Comparison of ENCODE assay signal across 19 mouse cellular contexts in genomic region chr5:20583639-20584038, GRCm38 (mm10).
DNase-seq lines count a peak whose midpoint lies in the region; ATAC-seq lines count a peak whose summit lies in the region.
"Had no signal": no experiment of that assay in that cellular context is flagged by ENCODE, and none has a peak within 500 bp of the region (broad histone marks: within the 10 kb centered on the region; RNA-seq: fewer than 3 reads in every experiment).

No protein-coding gene starts in this region.

- no peak overlapping the region for H3K27ac ChIP-seq in kidney, embryonic 16.5 days (ENCODE audit: low read length)
- H3K27ac ChIP-seq in neural tube, embryonic 12.5 days: no peak overlapping the region
- H3K27ac ChIP-seq: intestine, embryonic 15.5 days had no signal

- H3K4me2 ChIP-seq in kidney, embryonic 16.5 days (replicated peaks; ENCODE audit: low read depth, low read length): no peak overlapping the region
- H3K4me2 ChIP-seq in neural tube, embryonic 12.5 days (replicated peaks): no peak overlapping the region
- H3K4me2 ChIP-seq: intestine, embryonic 15.5 days; liver, embryonic 11.5 days had no signal

- H3K4me1 ChIP-seq in kidney, embryonic 16.5 days (ENCODE audit: insufficient read depth, low read length): no peaks in the 10 kb centered on the region
- H3K4me1 ChIP-seq in neural tube, embryonic 12.5 days: no peaks in the 10 kb centered on the region
- H3K4me1 ChIP-seq: intestine, embryonic 15.5 days had no signal

- peak; percentile 65; the same call in 1 of the 2 replicates for ATAC-seq in kidney, embryonic 16.5 days (ENCODE audit: low FRiP score, low TSS enrichment)
- ATAC-seq in neural tube, embryonic 12.5 days (ENCODE audit: low FRiP score, low read depth): 0 out of 2 replicates have a peak, but pooled peaks have one; percentile 14
- ATAC-seq: intestine, embryonic 15.5 days had no signal

- no peak overlapping the region for H3K9ac ChIP-seq in kidney, embryonic 16.5 days (replicated peaks; ENCODE audit: low read length)
- H3K9ac ChIP-seq in neural tube, embryonic 12.5 days: no peak overlapping the region
- H3K9ac ChIP-seq: intestine, embryonic 15.5 days had no signal

- H3K36me3 ChIP-seq in kidney, embryonic 16.5 days (ENCODE audit: insufficient read depth, low read length): no peaks in the 10 kb centered on the region
- no peaks in the 10 kb centered on the region for H3K36me3 ChIP-seq in neural tube, embryonic 12.5 days
- H3K36me3 ChIP-seq: intestine, embryonic 15.5 days had no signal

- H3K27me3 ChIP-seq in kidney, embryonic 16.5 days (ENCODE audit: insufficient read depth, low read length): no peaks in the 10 kb centered on the region
- no peaks in the 10 kb centered on the region for H3K27me3 ChIP-seq in neural tube, embryonic 12.5 days (replicated peaks)
- H3K27me3 ChIP-seq: CH12.LX; intestine, embryonic 15.5 days had no signal

- DNase-seq in heart, adult 11 months: peak; percentile 9
- DNase-seq in heart, adult 8-10 months (ENCODE audit: low spot score): no peak
- no peak for DNase-seq in kidney, postnatal 14 days
- no peak for DNase-seq in neural tube, embryonic 10.5 days (ENCODE audit: extremely low spot score, low spot score)
- DNase-seq in adrenal gland, postnatal 4 days (ENCODE audit: low spot score in 2 of 2): no peak
- no peak for DNase-seq in urinary bladder, adult 2 months (ENCODE audit: low spot score)
- DNase-seq: adrenal gland, postnatal 14 days; cerebellum, adult 11 months; gastrocnemius, postnatal 10 days; heart, adult 18-20 months; heart, postnatal 4 days; kidney, adult 9 months; lung, adult 18-20 months; lung, postnatal 14 days had no signal

- no peaks in the 10 kb centered on the region for H3K9me3 ChIP-seq in kidney, embryonic 16.5 days (ENCODE audit: low read length)
- no peaks in the 10 kb centered on the region for H3K9me3 ChIP-seq in neural tube, embryonic 12.5 days
- H3K9me3 ChIP-seq: intestine, embryonic 15.5 days had no signal

- H3K4me3 ChIP-seq in kidney, embryonic 16.5 days (ENCODE audit: low read length): no peak overlapping the region
- H3K4me3 ChIP-seq in neural tube, embryonic 12.5 days: no peak overlapping the region
- H3K4me3 ChIP-seq: intestine, embryonic 15.5 days had no signal

- WGBS in kidney, embryonic 16.5 days: 70% methylated on average over 3 of the region's 3 CpGs
- 55% methylated on average over 3 of the region's 3 CpGs for WGBS in neural tube, embryonic 12.5 days
